9 mouse cellular contexts compared by ENCODE assay signal in genomic region chr9:41211865-41212302, GRCm38 (mm10). TPM values are rescaled to one million over a fixed set of nuclear protein-coding genes. Genes with fewer than 3 reads are reported as not detected.
DNase-seq lines count a peak whose midpoint lies in the region; ATAC-seq and TF ChIP-seq lines count a peak whose summit lies in the region.
"Had no signal": no experiment of that assay in that cellular context is flagged by ENCODE, and none has a peak within 500 bp of the region (broad histone marks: within the 10 kb centered on the region; RNA-seq: fewer than 3 reads in every experiment).

No protein-coding gene starts in this region.

- ATAC-seq in heart, embryonic 11.5 days (replicated peaks; ENCODE audit: insufficient number of reproducible peaks, low FRiP score, low TSS enrichment), result no peak
- no peak for ATAC-seq in forebrain, postnatal 0 days
- ATAC-seq in liver, embryonic 16.5 days (ENCODE audit: low read depth), result no peak

- TF ChIP-seq POLR2A in brain, embryonic 14.5 days (IDR thresholded peaks at IDR 0.05; ENCODE audit: borderline replicate concordance, extremely low read depth, insufficient read depth, insufficient read length, poor library complexity, severe bottlenecking), result no peak

- H3K36me3 ChIP-seq in heart, embryonic 11.5 days (ENCODE audit: control insufficient read depth, insufficient read depth, low read length), result no peaks in the 10 kb centered on the region
- H3K36me3 ChIP-seq in forebrain, postnatal 0 days (ENCODE audit: insufficient read depth), result no peaks in the 10 kb centered on the region
- H3K36me3 ChIP-seq in liver, embryonic 16.5 days (ENCODE audit: control insufficient read depth, insufficient read depth), result no peaks in the 10 kb centered on the region

- no peaks in the 10 kb centered on the region for H3K9me3 ChIP-seq in heart, embryonic 11.5 days (replicated peaks; ENCODE audit: control insufficient read depth, low read length)
- H3K9me3 ChIP-seq in forebrain, postnatal 0 days (ENCODE audit: low read length), result no peaks in the 10 kb centered on the region
- no peaks in the 10 kb centered on the region for H3K9me3 ChIP-seq in liver, embryonic 16.5 days (replicated peaks; ENCODE audit: control insufficient read depth, low read length)

- H3K4me2 ChIP-seq in heart, embryonic 11.5 days, result peak overlapping the region; percentile 64
- peak overlapping the region; percentile 38 for H3K4me2 ChIP-seq in forebrain, postnatal 0 days (ENCODE audit: low read depth)
- peak overlapping the region; percentile 28; the same call in 1 of the 2 replicates for H3K4me2 ChIP-seq in liver, embryonic 16.5 days (ENCODE audit: low read depth, low read length)

- no peak for TF ChIP-seq CTCF in brain, embryonic 14.5 days (IDR thresholded peaks at IDR 0.05; ENCODE audit: borderline replicate concordance, extremely low read depth, insufficient read depth, insufficient read length)
- no peak for TF ChIP-seq CTCF in forebrain, postnatal 0 days (IDR thresholded peaks at IDR 0.05; ENCODE audit: low read depth)

- no peak for DNase-seq in heart, adult 18-20 months
- peak; percentile 67 for DNase-seq in brain, embryonic 14.5 days (ENCODE audit: low read depth)
- DNase-seq in forebrain, postnatal 0 days, result peak; percentile 32
- no peak for DNase-seq in adrenal gland, postnatal 14 days
- DNase-seq in left cerebral cortex, adult 9 months (ENCODE audit: low spot score in 2 of 2), result no peak
- DNase-seq in urinary bladder, postnatal 14 days (ENCODE audit: low spot score), result no peak

- H3K9ac ChIP-seq in heart, embryonic 11.5 days (ENCODE audit: low read depth, low read length), result 0 out of 2 replicates have a peak overlapping the region, but pooled peaks have one; percentile 16
- no peak overlapping the region for H3K9ac ChIP-seq in forebrain, postnatal 0 days
- H3K9ac ChIP-seq in liver, embryonic 16.5 days (ENCODE audit: low read depth, low read length), result no peak overlapping the region

- peaks cover 20% of the 10 kb centered on the region for H3K4me1 ChIP-seq in heart, embryonic 11.5 days (ENCODE audit: control insufficient read depth, insufficient read depth, low read length)
- H3K4me1 ChIP-seq in forebrain, postnatal 0 days (ENCODE audit: insufficient read depth), result peaks cover 15% of the 10 kb centered on the region
- peaks cover 5% of the 10 kb centered on the region for H3K4me1 ChIP-seq in liver, embryonic 16.5 days (ENCODE audit: control insufficient read depth, low read depth, low read length)

- H3K4me3 ChIP-seq in heart, embryonic 11.5 days (ENCODE audit: low read depth, low read length), result no peak overlapping the region
- H3K4me3 ChIP-seq in forebrain, postnatal 0 days (ENCODE audit: low read depth, low read length), result no peak overlapping the region
- no peak overlapping the region for H3K4me3 ChIP-seq in liver, embryonic 16.5 days (ENCODE audit: low read depth, low read length)
- H3K4me3 ChIP-seq: myocyte had no signal

- peak overlapping the region; percentile 87 for H3K27ac ChIP-seq in heart, embryonic 11.5 days (ENCODE audit: low read depth, low read length)
- peak overlapping the region; percentile 69 for H3K27ac ChIP-seq in forebrain, postnatal 0 days (ENCODE audit: low read depth, low read length)
- no peak overlapping the region for H3K27ac ChIP-seq in liver, embryonic 16.5 days (ENCODE audit: low read length)

- 45% methylated on average over 10 of the region's 10 CpGs for WGBS in heart, embryonic 11.5 days (ENCODE audit: insufficient replicate concordance)
- WGBS in forebrain, postnatal 0 days, result 27% methylated on average over 10 of the region's 10 CpGs
- 63% methylated on average over 10 of the region's 10 CpGs for WGBS in liver, embryonic 16.5 days (ENCODE audit: insufficient replicate concordance)

- H3K27me3 ChIP-seq in heart, embryonic 11.5 days (ENCODE audit: control insufficient read depth, insufficient read depth, low read length), result no peaks in the 10 kb centered on the region
- no peaks in the 10 kb centered on the region; the same call in 1 of the 2 replicates for H3K27me3 ChIP-seq in forebrain, postnatal 0 days (ENCODE audit: insufficient read depth, low read length)
- H3K27me3 ChIP-seq in liver, embryonic 16.5 days (ENCODE audit: control insufficient read depth, insufficient read depth, low read depth, low read length), result no peaks in the 10 kb centered on the region

RNA-seq across cellular contexts. Expression of gene Ubash3b, which starts 50.4 kb away (rescaled TPM):
- 15.2 and 15.7 TPM in 2 replicates for polyA plus RNA-seq in heart, embryonic 11.5 days (2014; fragmentation: Nextera tagmentation; extraction: Ambion mirVana)
- 1 to 10 TPM in 1 of 2 experiments, under 1 TPM in 1; 0.89 to 1.5 TPM for total RNA-seq in heart, adult 18-20 months (2021)
- 13.1 and 16.3 TPM in 2 replicates for polyA plus RNA-seq in brain, embryonic 14.5 days (2012; rRNA removed)
- 17.8 and 23.8 TPM in 2 replicates for total RNA-seq in forebrain, postnatal 0 days (2014; rRNA removed)
- polyA plus RNA-seq in forebrain, postnatal 0 days (2015; fragmentation: Nextera tagmentation; extraction: Ambion mirVana), result 17.1 and 25.4 TPM in 2 replicates
- 4.6 and 4.7 TPM in 2 replicates for polyA plus RNA-seq in liver, embryonic 16.5 days (2015; fragmentation: Nextera tagmentation; extraction: Ambion mirVana)
- 2.1 and 4.5 TPM in 2 replicates for total RNA-seq in adrenal gland, postnatal 14 days (2021)

Comparison
In these comparisons a context has a peak if more than half of its experiments do, and no peak if none do; other contexts are left out.
1. DNase-seq: peak in brain, embryonic 14.5 days (single experiment) and forebrain, postnatal 0 days (single experiment); none in heart, adult 18-20 months (0 of 2), adrenal gland, postnatal 14 days (single experiment), left cerebral cortex, adult 9 months (0 of 2) and urinary bladder, postnatal 14 days (single experiment).
2. Peak in every context shown above with its lines, with median percentiles within 50 percentile points of each other: H3K4me2 ChIP-seq.